Mouse (Mus musculus): Measurements from ENCODE around the gene Tsen34. TPM values are rescaled to one million over a fixed set of nuclear protein-coding genes. Genes with fewer than 3 reads are reported as not detected.
"Not testable (repeated sequence)": the region's sequence is repeated elsewhere in the genome, so short reads cannot be mapped to it uniquely, and the experiment has no call there.

Tsen34 gene
- total and polyA plus RNA-seq, 2 experiments from 2014 or later: 170 to 303 TPM

GRCm38 (mm10) chr7:3691919-3692318 is 744 bp upstream of the Tsen34 start:
- peaks cover 14% of the 10 kb centered on the region for H3K4me1 ChIP-seq (ENCODE audit: control insufficient read depth, insufficient read depth)
- 36% methylated on average over 3 of the region's 3 CpGs for WGBS
- DNase-seq (ENCODE audit: low spot score) (no peak), ATAC-seq (ENCODE audit: insufficient read depth, low read depth) (no peak)
- H3K4me3 ChIP-seq (ENCODE audit: low read depth, low read length): peak overlapping the region; percentile 76
- no peak overlapping the region for H3K27ac ChIP-seq (ENCODE audit: low read depth)
- peak overlapping the region; percentile 97 for H3K4me2 ChIP-seq (ENCODE audit: low read depth, low read length)
- TF ChIP-seq CTCF (IDR thresholded peaks at IDR 0.05; ENCODE audit: low read depth) (no peak), EP300 (IDR thresholded peaks at IDR 0.05; ENCODE audit: low read depth) (no peak)
- no peaks in the 10 kb centered on the region for H3K27me3 ChIP-seq (ENCODE audit: control insufficient read depth, insufficient read depth, low read length)
- H3K9me3 ChIP-seq (replicated peaks; ENCODE audit: control insufficient read depth, low read length): no peaks in the 10 kb centered on the region
- H3K9ac ChIP-seq (replicated peaks; ENCODE audit: low read depth, low read length): peak overlapping the region; percentile 75
- peaks cover 19% of the 10 kb centered on the region for H3K36me3 ChIP-seq (replicated peaks; ENCODE audit: control insufficient read depth, insufficient read depth, low read length)

- Histone ChIP-seq H3K4me2 (ENCODE audit: low read depth, low read length) (peak within 1 kb of the TSS; percentile 97), H3K27ac (ENCODE audit: low read depth) (peak within 1 kb of the TSS; percentile 91), H3K9ac (replicated peaks; ENCODE audit: low read depth, low read length) (peak within 1 kb of the TSS; percentile 75), H3K4me3 (ENCODE audit: low read depth, low read length) (peak within 1 kb of the TSS; percentile 76), H3K36me3 (replicated peaks; ENCODE audit: control insufficient read depth, insufficient read depth, low read length) (peaks cover 23% of the 10 kb centered on the region), H3K4me1 (ENCODE audit: control insufficient read depth, insufficient read depth) (peaks cover 14% of the 10 kb centered on the region), H3K9me3 (replicated peaks; ENCODE audit: control insufficient read depth, low read length) (no peaks in the 10 kb centered on the region), H3K27me3 (ENCODE audit: control insufficient read depth, insufficient read depth, low read length) (no peaks in the 10 kb centered on the region)
- under 1% methylated on average over 55 of the region's 55 CpGs for WGBS
- DNase-seq (ENCODE audit: low spot score) (peak; percentile 99), ATAC-seq (ENCODE audit: insufficient read depth, low read depth) (peak; percentile 90)
- TF ChIP-seq CTCF (IDR thresholded peaks at IDR 0.05; ENCODE audit: low read depth): no peak
- no peak; the same call in 1 of the 2 replicates for TF ChIP-seq EP300 (IDR thresholded peaks at IDR 0.05; ENCODE audit: low read depth)
Measured at GRCm38 (mm10) chr7:3692987-3693808, 535 bp downstream of the Tsen34 start, which contains the start of gene Mboat7. Gene Mboat7 (minus strand): TSS chr7:3693523.

GRCm38 (mm10) chr7:3693809-3694075 is 1.1 kb downstream of the Tsen34 start:
- Histone ChIP-seq H3K4me1 (ENCODE audit: control insufficient read depth, insufficient read depth) (peaks cover 14% of the 10 kb centered on the region), H3K27ac (ENCODE audit: low read depth) (peak overlapping the region; percentile 91), H3K36me3 (replicated peaks; ENCODE audit: control insufficient read depth, insufficient read depth, low read length) (peaks cover 27% of the 10 kb centered on the region), H3K9ac (replicated peaks; ENCODE audit: low read depth, low read length) (peak overlapping the region; percentile 75), H3K9me3 (replicated peaks; ENCODE audit: control insufficient read depth, low read length) (no peaks in the 10 kb centered on the region), H3K27me3 (ENCODE audit: control insufficient read depth, insufficient read depth, low read length) (no peaks in the 10 kb centered on the region), H3K4me2 (ENCODE audit: low read depth, low read length) (peak overlapping the region; percentile 97), H3K4me3 (ENCODE audit: low read depth, low read length) (peak overlapping the region; percentile 76)
- WGBS: under 1% methylated on average over 18 of the region's 18 CpGs
- TF ChIP-seq EP300 (IDR thresholded peaks at IDR 0.05; ENCODE audit: low read depth): no peak
- TF ChIP-seq CTCF (IDR thresholded peaks at IDR 0.05; ENCODE audit: low read depth): no peak
- ATAC-seq (ENCODE audit: insufficient read depth, low read depth): no peak
- no peak for DNase-seq (ENCODE audit: low spot score)

GRCm38 (mm10) chr7:3694076-3694948 is 1.6 kb downstream of the Tsen34 start:
- H3K4me3 ChIP-seq (ENCODE audit: low read depth, low read length): peak overlapping the region; percentile 76
- DNase-seq (ENCODE audit: low spot score) (peak; percentile 93), ATAC-seq (ENCODE audit: insufficient read depth, low read depth) (peak; percentile 57)
- no peaks in the 10 kb centered on the region for H3K27me3 ChIP-seq (ENCODE audit: control insufficient read depth, insufficient read depth, low read length)
- H3K4me2 ChIP-seq (ENCODE audit: low read depth, low read length): peak overlapping the region; percentile 97
- H3K9ac ChIP-seq (replicated peaks; ENCODE audit: low read depth, low read length): peak overlapping the region; percentile 75
- TF ChIP-seq CTCF (IDR thresholded peaks at IDR 0.05; ENCODE audit: low read depth): no peak
- no peak for TF ChIP-seq EP300 (IDR thresholded peaks at IDR 0.05; ENCODE audit: low read depth)
- H3K9me3 ChIP-seq (replicated peaks; ENCODE audit: control insufficient read depth, low read length): no peaks in the 10 kb centered on the region
- H3K36me3 ChIP-seq (replicated peaks; ENCODE audit: control insufficient read depth, insufficient read depth, low read length): peaks cover 32% of the 10 kb centered on the region
- WGBS: under 1% methylated on average over 52 of the region's 55 CpGs
- H3K4me1 ChIP-seq (ENCODE audit: control insufficient read depth, insufficient read depth): peaks cover 14% of the 10 kb centered on the region
- peak overlapping the region; percentile 91 for H3K27ac ChIP-seq (ENCODE audit: low read depth)

- H3K27ac ChIP-seq (ENCODE audit: low read depth): peak overlapping the region; percentile 91
- H3K9ac ChIP-seq (replicated peaks; ENCODE audit: low read depth, low read length): peak overlapping the region; percentile 75
- 5% methylated on average over 9 of the region's 9 CpGs for WGBS
- peaks cover 14% of the 10 kb centered on the region for H3K4me1 ChIP-seq (ENCODE audit: control insufficient read depth, insufficient read depth)
- DNase-seq (ENCODE audit: low spot score); ATAC-seq (ENCODE audit: insufficient read depth, low read depth); H3K27me3 ChIP-seq (ENCODE audit: control insufficient read depth, insufficient read depth, low read length); H3K9me3 ChIP-seq (replicated peaks; ENCODE audit: control insufficient read depth, low read length): not testable (repeated sequence)
- H3K36me3 ChIP-seq (replicated peaks; ENCODE audit: control insufficient read depth, insufficient read depth, low read length): peaks cover 38% of the 10 kb centered on the region
- H3K4me2 ChIP-seq (ENCODE audit: low read depth, low read length): peak overlapping the region; percentile 97
- H3K4me3 ChIP-seq (ENCODE audit: low read depth, low read length): peak overlapping the region; percentile 76
Measured at GRCm38 (mm10) chr7:3694949-3695305, 2.3 kb downstream of the Tsen34 start.
